Mouse (Mus musculus): ENCODE measurements around the gene Rsph1. TPM values are rescaled to one million over a fixed set of nuclear protein-coding genes. Genes with fewer than 3 reads are reported as not detected.
"Not testable (repeated sequence)": the region's sequence is repeated elsewhere in the genome, so short reads cannot be mapped to it uniquely, and the experiment has no call there.

Rsph1 gene
- total RNA-seq, 2 experiments from 2014 or later: 14.0 to 15.1 TPM

GRCm38 (mm10) chr17:31281830-31282686 is 4.9 kb upstream of the Rsph1 start:
- intact Hi-C loops (cut with DNase I): no loop called here
- DNase-seq (ENCODE audit: low spot score in 2 of 2): no peak

GRCm38 (mm10) chr17:31280269-31280668 is 3.1 kb upstream of the Rsph1 start:
- intact Hi-C loops (cut with DNase I): no loop called here
- DNase-seq (ENCODE audit: low spot score in 2 of 2): no peak

DNA sequence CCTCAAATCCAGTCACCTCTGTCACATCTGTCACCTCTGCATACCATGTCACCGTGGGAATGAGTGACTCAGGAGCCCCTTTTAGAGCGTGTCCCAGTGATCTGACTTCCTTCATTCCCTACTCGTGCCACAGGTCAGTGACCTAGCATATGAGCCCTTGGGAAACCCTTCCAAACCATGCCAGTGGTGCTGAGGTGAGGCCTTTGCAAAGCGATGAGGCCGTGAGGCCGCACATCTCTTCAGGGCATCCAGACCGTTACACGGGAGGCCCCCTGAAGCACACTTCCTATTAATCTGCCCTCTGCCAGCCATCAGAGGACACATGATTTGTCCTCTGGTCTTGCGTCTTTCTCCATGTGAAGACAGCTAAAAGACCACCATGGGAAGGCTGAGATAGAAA is 2.4 kb upstream of the Rsph1 start:
- intact Hi-C loops (cut with DNase I): no loop called here
- no peak for DNase-seq (ENCODE audit: low spot score in 2 of 2)

- no peak for DNase-seq (ENCODE audit: low spot score in 2 of 2)
- intact Hi-C loops (cut with DNase I): no loop called here
Measured at GRCm38 (mm10) chr17:31277931-31278330, 748 bp upstream of the Rsph1 start.

GRCm38 (mm10) chr17:31276207-31276921 is 819 bp downstream of the Rsph1 start:
- no peak for DNase-seq (ENCODE audit: low spot score in 2 of 2)
- intact Hi-C loops (cut with DNase I): no loop called here

GRCm38 (mm10) chr17:31275181-31275580 is 2.0 kb downstream of the Rsph1 start:
- intact Hi-C loops (cut with DNase I): no loop called here
- no peak for DNase-seq (ENCODE audit: low spot score in 2 of 2)

DNA sequence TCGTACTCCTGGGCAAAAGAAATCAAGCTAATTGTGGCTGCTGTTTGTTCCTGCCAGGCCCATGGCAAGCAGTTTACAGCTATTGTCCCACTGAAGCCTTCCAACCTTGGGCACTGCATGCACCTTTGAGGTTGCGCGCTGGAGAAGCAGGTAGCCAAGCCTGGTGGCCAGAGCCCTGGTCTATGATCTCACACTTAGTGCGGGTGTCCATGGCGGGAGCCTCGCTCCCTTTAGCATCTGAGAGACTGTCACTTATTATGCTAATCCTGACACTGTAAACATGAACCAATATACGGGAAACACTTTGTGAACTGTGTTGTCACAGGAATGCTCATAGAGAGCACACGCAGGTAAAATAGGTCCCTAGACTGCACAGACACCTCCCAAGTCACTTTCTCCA is 3.6 kb downstream of the Rsph1 start:
- intact Hi-C loops (cut with DNase I): no loop called here

GRCm38 (mm10) chr17:31272416-31273165 is 4.6 kb downstream of the Rsph1 start:
- intact Hi-C loops (cut with DNase I): no loop called here
- DNase-seq (ENCODE audit: low spot score in 2 of 2): peak in 1 of 2 experiments; percentile 2

More for the DNA sequence above, 3.6 kb downstream of the Rsph1 start:
- no peak for DNase-seq (ENCODE audit: low spot score in 2 of 2)

DNA sequence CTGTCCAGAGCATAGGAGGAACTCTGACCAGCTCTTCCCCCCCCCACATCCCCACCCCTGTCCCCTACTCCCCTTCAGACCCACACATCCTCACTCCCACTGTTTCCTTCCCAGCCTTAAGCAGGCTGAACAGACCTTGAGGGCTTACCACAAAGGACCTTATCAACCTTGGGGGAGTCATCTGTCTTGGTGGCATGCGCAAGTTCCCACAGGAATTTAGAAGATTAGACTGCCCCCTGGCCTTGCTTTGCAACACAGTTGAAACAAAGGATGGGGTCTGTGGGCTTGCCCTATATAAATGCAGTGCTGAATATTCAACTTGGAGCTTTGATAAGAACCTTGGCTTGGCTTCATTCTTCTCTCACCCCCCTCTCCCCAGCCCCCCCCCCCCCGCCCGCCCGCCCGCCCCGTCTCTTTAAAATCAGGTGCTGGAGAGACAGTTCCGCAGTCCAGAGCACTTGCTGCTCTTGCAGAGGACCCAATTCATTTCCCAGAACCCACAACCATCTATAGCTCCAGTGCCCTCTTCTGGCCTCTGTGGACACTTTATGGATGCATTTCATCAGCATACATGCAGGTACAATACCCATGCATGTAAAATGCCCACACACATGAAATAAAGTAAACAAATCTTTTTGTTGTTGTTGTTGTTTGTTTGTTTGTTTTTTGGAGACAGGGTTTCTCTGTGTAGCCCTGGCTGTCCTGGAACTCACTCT is 5.9 kb downstream of the Rsph1 start:
- peak in 1 of 2 experiments; percentile 3 for DNase-seq (ENCODE audit: low spot score in 2 of 2)
- intact Hi-C loops (cut with DNase I): no loop called here

DNA sequence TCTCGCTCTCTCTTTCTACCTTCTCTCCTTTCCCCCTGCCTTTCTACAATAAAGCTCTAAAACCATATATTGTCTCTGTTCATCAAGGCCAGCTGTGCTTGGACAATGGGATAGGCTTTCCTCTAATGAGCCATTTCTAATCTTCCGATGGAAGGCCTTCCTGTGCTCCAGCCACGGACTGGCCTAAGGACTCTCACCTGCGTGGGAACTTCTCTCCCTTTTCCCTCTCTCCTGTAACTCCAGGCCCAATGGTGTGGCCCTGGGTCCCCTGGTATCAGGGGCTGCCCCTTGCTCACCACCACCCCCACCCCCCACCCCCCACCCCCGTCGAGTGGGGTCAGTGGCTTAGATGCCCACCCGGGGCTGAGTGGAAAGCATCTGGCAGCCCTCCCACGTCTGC is 6.4 kb downstream of the Rsph1 start:
- peak in 1 of 2 experiments; percentile 3 for DNase-seq (ENCODE audit: low spot score in 2 of 2)
- intact Hi-C loops (cut with DNase I): not testable (repeated sequence)

DNA sequence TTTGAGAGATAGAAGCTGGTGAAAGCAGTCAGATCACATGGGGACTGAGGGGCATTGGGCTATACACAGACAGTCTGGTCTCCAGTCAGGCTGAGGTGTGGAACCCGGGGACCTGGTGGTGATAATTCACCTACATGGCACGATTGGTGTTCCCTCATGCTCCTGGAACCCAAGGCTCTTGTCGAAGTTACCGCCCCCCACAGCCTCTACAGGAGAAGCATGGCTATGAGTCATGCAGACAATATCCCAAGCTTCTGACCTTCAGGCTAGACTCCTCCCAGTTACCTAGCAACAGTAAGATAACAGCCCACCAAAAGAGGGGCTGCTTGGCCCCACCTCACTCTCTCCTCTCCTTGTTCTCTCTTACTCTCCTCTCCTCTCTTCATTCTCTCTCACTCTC is 6.9 kb downstream of the Rsph1 start:
- DNase-seq (ENCODE audit: low spot score in 2 of 2): no peak
- intact Hi-C loops (cut with DNase I): no loop called here

- intact Hi-C loops (cut with DNase I): no loop called here
- peak in 1 of 2 experiments; percentile 3 for DNase-seq (ENCODE audit: low spot score in 2 of 2)
Measured at GRCm38 (mm10) chr17:31269761-31270160, 7.4 kb downstream of the Rsph1 start.

DNA sequence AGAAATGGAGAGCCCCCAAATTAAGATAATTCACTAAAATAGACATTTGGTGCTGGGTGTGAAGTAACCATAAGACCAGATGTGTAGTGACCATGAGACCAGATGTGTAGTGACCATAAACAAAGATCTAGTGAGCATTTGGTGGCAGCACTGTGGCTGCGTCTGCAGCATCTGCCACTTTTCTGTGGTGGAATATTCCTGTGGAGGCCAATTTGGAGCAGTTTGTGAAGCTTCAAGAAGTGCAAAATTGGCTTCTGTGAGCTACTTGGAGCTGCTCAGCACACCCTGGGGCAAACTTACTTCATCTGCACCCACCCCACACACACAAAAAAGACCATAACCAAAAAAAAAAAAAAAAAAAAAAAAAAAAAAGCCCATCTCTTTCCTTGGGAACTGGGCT is 9.2 kb downstream of the Rsph1 start:
- intact Hi-C loops (cut with DNase I): no loop called here
- DNase-seq (ENCODE audit: low spot score in 2 of 2): peak in 1 of 2 experiments; percentile 22

DNA sequence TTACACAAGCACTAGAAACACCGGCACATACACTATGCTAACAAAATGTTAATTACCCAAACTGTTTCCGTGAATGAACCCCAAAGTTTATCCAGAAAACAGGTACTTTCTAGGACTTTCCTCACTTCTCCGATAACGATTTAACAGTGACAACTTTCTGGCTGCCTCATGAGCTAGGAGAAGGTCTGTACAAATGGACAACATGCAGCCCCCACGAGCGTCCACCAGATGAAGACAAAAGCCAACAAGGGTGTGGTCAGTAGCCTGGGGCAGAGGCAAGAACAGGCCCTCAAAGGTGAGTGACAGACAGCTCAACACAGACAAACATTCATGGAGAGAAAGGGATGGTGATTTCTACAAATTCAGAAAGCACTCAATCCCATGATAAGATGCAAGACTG is 9.6 kb downstream of the Rsph1 start:
- intact Hi-C loops (cut with DNase I): no loop called here
- no peak for DNase-seq (ENCODE audit: low spot score in 2 of 2)

GRCm38 (mm10) chr17:31267138-31267537 is 10.0 kb downstream of the Rsph1 start:
- intact Hi-C loops (cut with DNase I): no loop called here
- DNase-seq (ENCODE audit: low spot score in 2 of 2): peak in 1 of 2 experiments; percentile 16

- intact Hi-C loops (cut with DNase I): no loop called here
Measured at GRCm38 (mm10) chr17:31266321-31266950, 10.7 kb downstream of the Rsph1 start.

GRCm38 (mm10) chr17:31265831-31266230 is 11.4 kb downstream of the Rsph1 start:
- no peak for DNase-seq (ENCODE audit: low spot score in 2 of 2)
- intact Hi-C loops (cut with DNase I): no loop called here

More at GRCm38 (mm10) chr17:31266321-31266950, 10.7 kb downstream of the Rsph1 start:
- no peak for DNase-seq (ENCODE audit: low spot score in 2 of 2)

GRCm38 (mm10) chr17:31265171-31265572 is 12.0 kb downstream of the Rsph1 start:
- intact Hi-C loops (cut with DNase I): no loop called here
- DNase-seq (ENCODE audit: low spot score in 2 of 2): no peak

GRCm38 (mm10) chr17:31264372-31264771 is 12.8 kb downstream of the Rsph1 start:
- no peak for DNase-seq (ENCODE audit: low spot score in 2 of 2)
- intact Hi-C loops (cut with DNase I): no loop called here

Data from left cerebral cortex, postnatal 36 days (tissue).